Mouse (Mus musculus) C2C12 (cell line): Measurements from ENCODE around the gene Fbxw11. TPM values are rescaled to one million over a fixed set of nuclear protein-coding genes. Genes with fewer than 3 reads are reported as not detected.
A peak's percentile ranks its signal among the peaks of the same experiment; 100 is the strongest.

Experiments used
- H3K27me3 ChIP-seq: one replicate; pipeline ENCODE4 v1.6.1; 2011; ENCODE audit not compliant: control insufficient read depth, insufficient read depth, insufficient read length
- H3K36me3 ChIP-seq: one replicate; pipeline ENCODE4 v1.6.1; 2011; ENCODE audit not compliant: control insufficient read depth, insufficient read depth
- H3K4me3 ChIP-seq: one replicate; pipeline ENCODE4 v1.5.1; 2011; ENCODE audit warnings: mild to moderate bottlenecking, control low read depth; ENCODE audit not compliant: poor library complexity, insufficient read depth, severe bottlenecking
- H3K79me2 ChIP-seq: one replicate; pipeline ENCODE4 v1.6.1; 2011; ENCODE audit not compliant: control insufficient read depth, insufficient read depth
- H3K79me3 ChIP-seq: one replicate; pipeline ENCODE4 v1.6.1; 2011; ENCODE audit warnings: low read depth, control low read depth
- H3ac ChIP-seq: one replicate; pipeline ENCODE3; 2011; ENCODE audit warnings: low read depth; ENCODE audit not compliant: control insufficient read depth, insufficient read length
- CEBPB ChIP-seq: IDR thresholded peaks from one replicate; pipeline ENCODE4 v1.6.1; 2011; ENCODE audit warnings: low read depth, mild to moderate bottlenecking, control low read depth, moderate library complexity
- CTCF ChIP-seq: IDR thresholded peaks from one replicate; pipeline ENCODE4 v1.5.1; 2011; ENCODE audit not compliant: control insufficient read depth, insufficient read depth, insufficient read length
- FOSL1 ChIP-seq: IDR thresholded peaks from one replicate; pipeline ENCODE4 v1.8.0; 2011; ENCODE audit warnings: mild to moderate bottlenecking, low read length; ENCODE audit not compliant: poor library complexity, insufficient read depth, severe bottlenecking
- MAX ChIP-seq: IDR thresholded peaks from one replicate; pipeline ENCODE4 v1.6.1; 2011; ENCODE audit warnings: mild to moderate bottlenecking, control low read depth
- MYOD1 ChIP-seq: IDR thresholded peaks from one replicate; pipeline ENCODE4 v1.6.1; 2011; ENCODE audit warnings: low read depth; ENCODE audit not compliant: control insufficient read depth, insufficient read length
- MYOG ChIP-seq: IDR thresholded peaks from one replicate; pipeline ENCODE4 v1.6.1; 2011; ENCODE audit not compliant: control insufficient read depth, insufficient read length; ENCODE audit errors: extremely low read depth
- USF1 ChIP-seq: IDR thresholded peaks from one replicate; pipeline ENCODE4 v1.6.1; 2011; ENCODE audit warnings: low read depth, mild to moderate bottlenecking, control low read depth, moderate library complexity
- polyA plus RNA-seq: library from polyadenylated mRNA; unstranded; fragments of >200 nt; fragmentation: generic; extraction: Trizol; gene quantifications from one replicate; pipeline ENCODE4 v1.2.1, GENCODE M21; 2012; ENCODE audit warnings: missing spikeins

Fbxw11 gene
- polyA plus RNA-seq, 1 experiment = 38.8 TPM

DNA sequence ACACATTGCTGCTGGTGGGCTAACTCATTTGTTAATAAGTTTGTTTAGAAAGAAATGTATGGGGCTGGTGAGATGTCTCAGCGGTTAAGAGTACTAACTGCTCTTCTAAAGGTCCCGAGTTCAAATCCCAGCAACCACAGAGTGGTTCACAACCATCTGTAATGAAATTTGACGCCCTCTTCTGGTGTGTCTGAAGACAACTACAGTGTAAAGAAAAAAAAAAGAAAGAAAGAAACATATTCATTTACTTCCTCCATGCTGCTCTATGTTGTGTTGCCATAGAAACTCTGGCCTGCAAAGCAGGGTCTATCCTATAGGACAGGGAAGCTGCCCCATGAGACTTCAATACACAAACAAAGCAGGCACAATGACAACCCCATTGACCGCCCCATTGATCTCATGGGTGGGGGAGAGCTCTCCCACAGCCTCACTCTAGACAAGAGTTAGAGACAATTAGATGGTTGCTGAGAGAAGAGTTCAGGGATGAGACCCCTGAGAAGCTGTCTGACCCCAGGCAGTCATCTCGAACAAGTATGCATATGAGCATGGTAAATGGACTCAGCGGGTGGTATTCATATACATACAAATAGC lies 22.6 kb upstream of the Fbxw11 start:
- Histone ChIP-seq H3K79me3 (no peaks in the 10 kb centered on the region), H3K4me3 (no peak overlapping the region)
- no peak for TF ChIP-seq FOSL1
- TF ChIP-seq CEBPB = no peak
- TF ChIP-seq CTCF = no peak
- no peak for TF ChIP-seq MYOG
- no peak for TF ChIP-seq MAX
- TF ChIP-seq USF1 = no peak
- TF ChIP-seq MYOD1 = no peak

DNA sequence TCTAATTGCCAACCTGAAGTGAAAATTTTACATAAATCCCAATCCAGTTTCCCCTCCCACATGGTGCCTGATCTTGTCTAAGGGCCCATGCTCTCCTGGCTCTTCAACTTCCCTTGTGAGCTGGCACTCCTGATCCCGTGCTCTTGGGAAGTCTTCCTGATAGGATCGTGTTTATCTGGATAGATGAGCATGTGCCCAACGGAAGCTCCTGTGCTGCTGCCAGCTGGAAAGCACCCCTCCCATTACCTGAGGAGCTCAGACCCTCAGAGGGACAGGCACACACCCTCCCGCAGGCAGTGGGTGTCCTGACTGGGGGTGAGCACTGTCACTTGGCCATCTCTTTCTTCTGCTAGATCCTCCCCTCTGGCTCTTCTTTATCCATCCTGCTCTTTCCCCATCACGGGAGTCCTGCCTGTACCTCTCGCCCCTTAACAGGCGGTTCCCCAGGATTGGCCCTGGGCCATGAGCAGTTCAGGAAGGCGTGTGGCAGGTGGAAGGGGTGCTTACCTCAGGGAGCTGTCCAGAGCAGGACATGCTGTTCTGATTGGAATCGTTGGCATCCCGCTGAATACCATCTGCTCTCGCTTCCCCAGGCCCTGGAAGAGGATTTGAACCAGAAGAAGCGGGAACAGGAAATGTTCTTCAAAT lies 20.6 kb upstream of the Fbxw11 start:
- H3K79me3 ChIP-seq = no peaks in the 10 kb centered on the region
- peaks cover 49% of the 10 kb centered on the region for H3K36me3 ChIP-seq
- H3K27me3 ChIP-seq = no peaks in the 10 kb centered on the region
- no peak overlapping the region for H3K4me3 ChIP-seq
- no peak for TF ChIP-seq MYOD1
- TF ChIP-seq USF1 = no peak
- no peak for TF ChIP-seq MYOG
- TF ChIP-seq CTCF = no peak
- TF ChIP-seq FOSL1 = no peak
- H3ac ChIP-seq = no peak overlapping the region
- no peaks in the 10 kb centered on the region for H3K79me2 ChIP-seq

More for the DNA sequence above, 22.6 kb upstream of the Fbxw11 start:
- Histone ChIP-seq H3ac (no peak overlapping the region), H3K27me3 (no peaks in the 10 kb centered on the region), H3K79me2 (no peaks in the 10 kb centered on the region), H3K36me3 (peaks cover 54% of the 10 kb centered on the region)

- TF ChIP-seq CEBPB (no peak), FOSL1 (no peak)
These were observed 19.9 kb upstream of the Fbxw11 start for GRCm38 (mm10) chr11:32622479-32623190.

DNA sequence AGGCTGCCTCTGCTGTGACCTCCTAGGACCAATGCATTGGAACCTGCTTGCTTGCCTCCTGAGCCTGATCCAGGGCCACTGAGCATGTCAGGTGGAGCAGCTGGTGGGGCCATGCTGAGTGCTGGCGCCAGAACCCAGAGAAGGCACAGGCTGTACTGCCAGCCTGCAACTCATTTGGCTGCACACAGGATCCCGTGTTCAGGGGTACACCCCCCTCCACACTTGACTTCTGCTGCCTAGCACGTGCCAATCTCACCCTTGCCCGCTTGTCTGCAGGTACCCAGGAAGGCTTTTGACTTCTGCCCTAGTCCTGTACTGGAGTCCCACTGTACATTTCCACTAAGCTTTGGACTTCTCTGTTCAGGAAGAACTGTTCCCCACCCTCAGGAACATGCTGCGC lies 19.3 kb upstream of the Fbxw11 start:
- Histone ChIP-seq H3ac (no peak overlapping the region), H3K27me3 (no peaks in the 10 kb centered on the region), H3K79me3 (no peaks in the 10 kb centered on the region), H3K4me3 (no peak overlapping the region), H3K36me3 (peaks cover 43% of the 10 kb centered on the region), H3K79me2 (no peaks in the 10 kb centered on the region)
- no peak for TF ChIP-seq CTCF
- no peak for TF ChIP-seq MAX
- TF ChIP-seq MYOG = no peak
- TF ChIP-seq CEBPB = no peak
- no peak for TF ChIP-seq FOSL1
- no peak for TF ChIP-seq USF1
- no peak for TF ChIP-seq MYOD1

More at GRCm38 (mm10) chr11:32622479-32623190, 19.9 kb upstream of the Fbxw11 start:
- Histone ChIP-seq H3K79me3 (no peaks in the 10 kb centered on the region), H3K79me2 (no peaks in the 10 kb centered on the region), H3K27me3 (no peaks in the 10 kb centered on the region), H3ac (no peak overlapping the region), H3K36me3 (peaks cover 49% of the 10 kb centered on the region), H3K4me3 (no peak overlapping the region)

- H3K36me3 ChIP-seq = peaks cover 40% of the 10 kb centered on the region
- TF ChIP-seq MYOG = no peak
- TF ChIP-seq CEBPB = no peak
- TF ChIP-seq USF1 = no peak
- TF ChIP-seq CTCF = no peak
- no peak for TF ChIP-seq FOSL1
- no peak for TF ChIP-seq MAX
- no peak for TF ChIP-seq MYOD1
- H3K79me3 ChIP-seq = no peaks in the 10 kb centered on the region
- no peak overlapping the region for H3ac ChIP-seq
- H3K79me2 ChIP-seq = no peaks in the 10 kb centered on the region
- H3K4me3 ChIP-seq = no peak overlapping the region
- no peaks in the 10 kb centered on the region for H3K27me3 ChIP-seq
These were observed 18.6 kb upstream of the Fbxw11 start for GRCm38 (mm10) chr11:32623912-32624311.

DNA sequence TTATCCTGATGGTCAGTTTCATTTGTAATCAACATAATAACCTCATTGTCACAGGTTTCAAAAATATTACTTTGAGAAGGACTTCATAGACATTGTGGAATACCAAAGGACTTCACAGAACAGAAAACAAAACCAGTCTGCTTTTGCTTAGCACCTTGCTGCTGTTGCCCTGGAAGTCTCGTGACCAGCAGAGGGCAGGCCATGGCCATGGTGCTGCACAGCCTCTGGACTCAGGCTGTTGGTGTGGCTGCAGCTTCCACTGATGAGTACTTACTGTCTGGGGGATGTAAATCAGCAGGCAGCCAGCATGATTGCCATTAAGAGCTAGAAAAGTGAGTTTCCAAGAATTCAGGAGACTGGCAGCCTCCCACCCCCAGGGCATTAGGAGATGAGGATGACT lies 16.8 kb upstream of the Fbxw11 start:
- TF ChIP-seq MAX = no peak
- TF ChIP-seq CTCF = peak; percentile 90
- Histone ChIP-seq H3K4me3 (no peak overlapping the region), H3K27me3 (no peaks in the 10 kb centered on the region), H3K79me3 (no peaks in the 10 kb centered on the region), H3K79me2 (no peaks in the 10 kb centered on the region), H3ac (no peak overlapping the region), H3K36me3 (peaks cover 29% of the 10 kb centered on the region)
